Mouse (Mus musculus) thymus, adult 2 months (tissue): ENCODE measurements around the gene Rnf26. TPM values are rescaled to one million over a fixed set of nuclear protein-coding genes. Genes with fewer than 3 reads are reported as not detected.
A peak's percentile ranks its signal among the peaks of the same experiment; 100 is the strongest.

Experiments
- DNase-seq: peaks from one replicate; pipeline ENCODE4 v3.0.0; 2021
- H3K27ac ChIP-seq: fragments of 200-500 bp; 2 replicates; pipeline ENCODE4 v1.5.1; 2012; ENCODE audit warnings: low read length, control low read depth; ENCODE audit not compliant: control insufficient read depth, insufficient read depth
- H3K27me3 ChIP-seq: fragments of 200-500 bp; 2 replicates; pipeline ENCODE4 v1.6.1; 2012; ENCODE audit warnings: mild to moderate bottlenecking, low read length, moderate library complexity, mixed read lengths; ENCODE audit not compliant: control insufficient read depth, insufficient read depth
- H3K36me3 ChIP-seq: fragments of 200-500 bp; 2 replicates; pipeline ENCODE4 v1.6.1; 2012; ENCODE audit warnings: mild to moderate bottlenecking, low read length, moderate library complexity; ENCODE audit not compliant: control insufficient read depth, insufficient read depth
- H3K4me1 ChIP-seq: fragments of 200-500 bp; replicated peaks from 2 replicates; pipeline ENCODE4 v1.6.1; 2012; ENCODE audit warnings: low read length; ENCODE audit not compliant: control insufficient read depth, insufficient read depth
- H3K4me3 ChIP-seq: fragments of 200-500 bp; 2 replicates; pipeline ENCODE4 v1.5.1; 2012; ENCODE audit warnings: mild to moderate bottlenecking, low read length, control low read depth, moderate library complexity; ENCODE audit not compliant: control insufficient read depth, insufficient read depth
- CTCF ChIP-seq: fragments of 200-500 bp; IDR thresholded peaks from 2 replicates; pipeline ENCODE4 v1.5.1; 2012; ENCODE audit warnings: mild to moderate bottlenecking, control low read depth, low read length, moderate library complexity, borderline replicate concordance; ENCODE audit not compliant: control insufficient read depth, poor library complexity, insufficient read depth; ENCODE audit errors: extremely low read depth
- POLR2A ChIP-seq: fragments of 200-500 bp; IDR thresholded peaks from 2 replicates; pipeline ENCODE4 v1.6.1; 2012; ENCODE audit warnings: mild to moderate bottlenecking, low read length, control low read depth, moderate library complexity; ENCODE audit not compliant: control insufficient read depth, poor library complexity, insufficient read depth; ENCODE audit errors: extremely low read depth
- WGBS: fragments of 180-500 bp; shearing (Covaris S2); methylation state at CpG from one replicate; pipeline ENCODE4 v1.1.7; 2018; 5-methylcytosine and 5-hydroxymethylcytosine counted together
- polyA plus RNA-seq: library from polyadenylated mRNA; depleted of rRNA; stranded (reverse); fragments of >200 nt; gene quantifications from 2 replicates; pipeline ENCODE4 v1.2.3, GENCODE M21; 2012; rRNA removed

The Rnf26 gene
- polyA plus RNA-seq, 1 experiment: 72.3 TPM

- H3K4me1 ChIP-seq: peaks cover 32% of the 10 kb centered on the region
Observed at GRCm38 (mm10) chr9:44049381-44050165, 63.7 kb downstream of the Rnf26 start.

GRCm38 (mm10) chr9:44048541-44049380 lies 64.6 kb downstream of the Rnf26 start:
- TF ChIP-seq POLR2A (no peak), CTCF (no peak)
- Histone ChIP-seq H3K27ac (peak overlapping the region; percentile 97; the same call in 1 of the 2 replicates), H3K4me1 (peaks cover 32% of the 10 kb centered on the region), H3K36me3 (peaks cover 49% of the 10 kb centered on the region), H3K27me3 (no peaks in the 10 kb centered on the region), H3K4me3 (no peak overlapping the region)
- DNase-seq: peak; percentile 29
- 83% methylated on average over 15 of the region's 15 CpGs for WGBS

More at GRCm38 (mm10) chr9:44049381-44050165, 63.7 kb downstream of the Rnf26 start:
- Histone ChIP-seq H3K36me3 (peaks cover 49% of the 10 kb centered on the region), H3K27ac (peak overlapping the region; percentile 42; the same call in 1 of the 2 replicates), H3K4me3 (no peak overlapping the region), H3K27me3 (no peaks in the 10 kb centered on the region)
- DNase-seq: no peak
- 0 out of 2 replicates have a peak, but pooled peaks have one; percentile 3 for TF ChIP-seq POLR2A
- no peak for TF ChIP-seq CTCF
- WGBS: 63% methylated on average over 8 of the region's 8 CpGs

GRCm38 (mm10) chr9:44047571-44048490 lies 65.5 kb downstream of the Rnf26 start:
- TF ChIP-seq CTCF: no peak
- no peak for TF ChIP-seq POLR2A
- H3K27me3 ChIP-seq: no peaks in the 10 kb centered on the region
- peak overlapping the region; percentile 99 for H3K4me3 ChIP-seq
- no peak for DNase-seq
- peaks cover 49% of the 10 kb centered on the region for H3K36me3 ChIP-seq
- H3K4me1 ChIP-seq: peaks cover 34% of the 10 kb centered on the region
- WGBS: 58% methylated on average over 14 of the region's 14 CpGs
- H3K27ac ChIP-seq: peak overlapping the region; percentile 97

- DNase-seq: peak; percentile 78
- Histone ChIP-seq H3K27me3 (no peaks in the 10 kb centered on the region), H3K4me1 (peaks cover 41% of the 10 kb centered on the region), H3K4me3 (peak overlapping the region; percentile 99), H3K27ac (peak overlapping the region; percentile 97), H3K36me3 (peaks cover 49% of the 10 kb centered on the region)
- no peak for TF ChIP-seq POLR2A
- 0 out of 2 replicates have a peak, but pooled peaks have one; percentile 12 for TF ChIP-seq CTCF
- WGBS: 3% methylated on average over 6 of the region's 6 CpGs
Observed at GRCm38 (mm10) chr9:44047071-44047470, 66.2 kb downstream of the Rnf26 start.

- WGBS: 8% methylated on average over 12 of the region's 12 CpGs
- H3K36me3 ChIP-seq: peaks cover 49% of the 10 kb centered on the region
- peaks cover 47% of the 10 kb centered on the region for H3K4me1 ChIP-seq
- TF ChIP-seq CTCF: no peak
- no peak for TF ChIP-seq POLR2A
- H3K27me3 ChIP-seq: no peaks in the 10 kb centered on the region
- DNase-seq: peak; percentile 58
- H3K27ac ChIP-seq: peak overlapping the region; percentile 94
- H3K4me3 ChIP-seq: peak overlapping the region; percentile 99
Observed at GRCm38 (mm10) chr9:44046426-44046825, 66.9 kb downstream of the Rnf26 start.

GRCm38 (mm10) chr9:44045884-44046272 lies 67.4 kb downstream of the Rnf26 start:
- peak; percentile 33 for DNase-seq
- peak overlapping the region; percentile 94 for H3K27ac ChIP-seq
- WGBS: 52% methylated on average over 5 of the region's 5 CpGs
- peak overlapping the region; percentile 99 for H3K4me3 ChIP-seq
- peaks cover 49% of the 10 kb centered on the region for H3K36me3 ChIP-seq
- peaks cover 52% of the 10 kb centered on the region for H3K4me1 ChIP-seq
- H3K27me3 ChIP-seq: no peaks in the 10 kb centered on the region
- TF ChIP-seq CTCF (no peak), POLR2A (no peak)

Other genes starting within 250 kb of the Rnf26 start
- 3,068 and 3,478 TPM in 2 replicates for gene Thy1, start 70.1 kb downstream of the Rnf26 start, polyA plus RNA-seq
- gene Usp2, start 46.5 kb downstream of the Rnf26 start, polyA plus RNA-seq: 4.5 and 6.8 TPM in 2 replicates
- 0.09 TPM in 1 of 2 replicates, not detected in the other for gene Mfrp, start 11.8 kb downstream of the Rnf26 start, polyA plus RNA-seq
- 3.4 and 5.0 TPM in 2 replicates for gene C1qtnf5, start 6.3 kb downstream of the Rnf26 start, polyA plus RNA-seq
- not detected in 2 replicates for gene Gm49380, start within 50 bp of the Rnf26 start, polyA plus RNA-seq
- gene Mcam, start 21.0 kb upstream of the Rnf26 start, polyA plus RNA-seq: 13.0 and 18.7 TPM in 2 replicates
- gene Cbl, start 120.5 kb upstream of the Rnf26 start, polyA plus RNA-seq: 132 and 194 TPM in 2 replicates
- 6.1 and 13.0 TPM in 2 replicates for gene Ccdc153, start 127.2 kb upstream of the Rnf26 start, polyA plus RNA-seq
- 0.55 and 0.59 TPM in 2 replicates for gene Pdzd3, start 138.0 kb upstream of the Rnf26 start, polyA plus RNA-seq
- gene Nlrx1, start 155.1 kb upstream of the Rnf26 start, polyA plus RNA-seq: 13.4 and 16.2 TPM in 2 replicates
- 1.2 and 2.7 TPM in 2 replicates for gene Abcg4, start 175.1 kb upstream of the Rnf26 start, polyA plus RNA-seq
- 71.1 and 71.9 TPM in 2 replicates for gene Hinfp, start 192.2 kb upstream of the Rnf26 start, polyA plus RNA-seq
- 94.1 and 110 TPM in 2 replicates for gene C2cd2l, start 206.8 kb upstream of the Rnf26 start, polyA plus RNA-seq
- 47.9 and 49.5 TPM in 2 replicates for gene Dpagt1, start 212.5 kb upstream of the Rnf26 start, polyA plus RNA-seq
- gene H2afx, start 221.2 kb upstream of the Rnf26 start, polyA plus RNA-seq: 891 and 1,033 TPM in 2 replicates
- 40.7 and 42.2 TPM in 2 replicates for gene Hmbs, start 230.7 kb upstream of the Rnf26 start, polyA plus RNA-seq
- 37.9 and 40.8 TPM in 2 replicates for gene Vps11, start 248.2 kb upstream of the Rnf26 start, polyA plus RNA-seq